Mouse (Mus musculus) A20 (cell line): Measurements from ENCODE around the gene Rdx.

ENCODE experiments used
- DNase-seq: peaks from one replicate; pipeline ENCODE4 v3.0.0-alpha.2; 2011; ENCODE audit warnings: low read depth, low spot score

The Rdx gene

GRCm38 (mm10) chr9:52107161-52107560 is 60.2 kb downstream of the Rdx start:
- DNase-seq = no peak

DNA sequence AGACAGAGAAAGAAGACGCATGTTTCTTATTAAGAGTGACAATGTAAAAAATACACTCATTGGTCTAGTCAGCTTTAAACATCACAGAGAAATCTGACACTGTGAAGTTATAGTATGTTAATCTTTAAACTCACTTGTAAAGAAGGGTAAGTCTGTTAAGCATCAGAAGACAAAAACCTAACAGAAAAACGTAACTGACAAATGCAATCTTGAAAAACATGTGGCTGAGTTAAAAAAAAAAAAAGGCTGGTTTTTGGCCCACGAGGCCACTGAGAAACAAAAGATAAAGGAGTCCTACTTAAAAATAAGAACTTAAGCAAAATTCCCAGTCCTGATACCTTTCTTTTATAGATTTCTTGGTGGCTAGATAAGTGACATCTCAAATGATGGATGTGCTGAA is 63.8 kb downstream of the Rdx start:
- no peak for DNase-seq

GRCm38 (mm10) chr9:52113091-52113490 is 66.1 kb downstream of the Rdx start:
- no peak for DNase-seq

GRCm38 (mm10) chr9:52119212-52119611 is 72.2 kb downstream of the Rdx start:
- no peak for DNase-seq

DNA sequence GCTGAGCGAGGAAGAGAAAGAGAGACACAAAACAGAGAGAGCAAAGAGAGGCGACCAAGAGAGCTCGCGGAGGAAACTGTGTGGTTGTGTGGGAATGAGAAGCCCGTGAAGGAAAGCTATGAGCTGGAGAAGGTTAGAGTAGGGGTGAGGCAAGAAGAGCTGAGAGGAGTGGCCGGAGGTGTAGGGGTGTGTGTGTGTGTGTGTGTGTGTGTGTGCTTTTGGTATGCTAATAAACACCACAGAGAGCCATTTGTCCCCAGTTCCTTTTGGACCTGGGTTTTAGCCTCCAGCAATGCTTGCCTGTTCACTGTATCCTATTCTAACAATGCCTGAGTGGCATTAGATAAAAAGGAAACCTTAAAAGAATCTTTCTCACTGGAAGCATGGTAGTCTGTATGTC is 78.3 kb downstream of the Rdx start:
- DNase-seq = no peak

GRCm38 (mm10) chr9:52130348-52130747 is 83.4 kb downstream of the Rdx start:
- DNase-seq = no peak

DNA sequence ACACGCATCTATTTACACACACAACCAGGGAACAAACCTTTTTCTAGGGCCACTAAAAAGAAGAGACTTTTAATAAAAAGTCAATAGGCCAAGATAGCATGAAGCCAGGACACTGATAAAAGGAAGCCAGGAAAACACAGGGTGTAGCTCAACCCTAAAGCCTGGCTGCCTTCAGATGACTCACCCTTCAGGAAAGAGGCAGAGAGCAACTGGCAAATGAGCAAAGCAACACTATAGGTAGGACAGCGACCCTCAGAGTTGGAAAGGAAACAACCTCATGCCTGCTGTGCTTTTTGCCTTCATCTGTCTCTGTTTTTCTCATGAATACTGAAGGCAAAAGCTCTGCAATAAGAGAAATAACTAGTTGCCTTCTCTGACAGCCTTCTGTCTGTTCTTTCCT is 85.8 kb downstream of the Rdx start:
- DNase-seq = no peak
